Mouse (Mus musculus) hindbrain, postnatal 0 days (tissue): ENCODE results near the gene C1qtnf7. TPM values are rescaled to one million over a fixed set of nuclear protein-coding genes. Genes with fewer than 3 reads are reported as not detected.

Experiments
- ATAC-seq: fragments of 200-750 bp; cut with Nextera tagmentation; 2 replicates; pipeline ENCODE4 v1.8.0; 2017; ENCODE audit warnings: mild to moderate bottlenecking, moderate TSS enrichment, moderate library complexity
- DNase-seq: peaks from one replicate; pipeline ENCODE4 v3.0.0-alpha.2; 2015; ENCODE audit warnings: low spot score
- H3K27ac ChIP-seq: fragments of 300-500 bp; sonication (generic); 2 replicates; pipeline ENCODE4 v1.5.1; 2014; ENCODE audit warnings: mild to moderate bottlenecking
- H3K27me3 ChIP-seq: fragments of 300-500 bp; sonication (generic); 2 replicates; pipeline ENCODE4 v1.6.1; 2014; ENCODE audit warnings: low read length, mixed read lengths; ENCODE audit not compliant: insufficient read depth
- H3K36me3 ChIP-seq: fragments of 300-500 bp; sonication (generic); 2 replicates; pipeline ENCODE4 v1.6.1; 2014; ENCODE audit warnings: low read length, mixed read lengths; ENCODE audit not compliant: insufficient read depth
- H3K4me1 ChIP-seq: fragments of 300-500 bp; sonication (generic); 2 replicates; pipeline ENCODE4 v1.6.1; 2014; ENCODE audit warnings: antibody characterized with exemption, low read length, mixed read lengths; ENCODE audit not compliant: insufficient read depth
- H3K4me2 ChIP-seq: fragments of 300-500 bp; sonication (generic); 2 replicates; pipeline ENCODE4 v1.6.1; 2014; ENCODE audit warnings: low read depth, mild to moderate bottlenecking, low read length, moderate library complexity, mixed read lengths
- H3K4me3 ChIP-seq: fragments of 300-500 bp; sonication (generic); 2 replicates; pipeline ENCODE4 v1.5.1; 2014; ENCODE audit warnings: low read length
- H3K9ac ChIP-seq: fragments of 300-500 bp; sonication (generic); replicated peaks from 2 replicates; pipeline ENCODE4 v1.6.1; 2014; ENCODE audit warnings: mild to moderate bottlenecking, low read length, moderate library complexity, mixed read lengths
- H3K9me3 ChIP-seq: fragments of 300-500 bp; sonication (generic); 2 replicates; pipeline ENCODE4 v1.6.1; 2016; ENCODE audit warnings: low read length, mixed read lengths
- CTCF ChIP-seq: IDR thresholded peaks from 2 replicates; pipeline ENCODE4 v1.5.1; 2016; ENCODE audit warnings: antibody characterized with exemption, control low read depth, low read depth
- WGBS: fragments of 180-500 bp; shearing (Covaris S2); extraction: QIAGEN DNeasy Blood & Tissue Kit; methylation state at CpG from one replicate; pipeline ENCODE4 v1.1.7; 2014; 5-methylcytosine and 5-hydroxymethylcytosine counted together
- polyA plus RNA-seq: library from polyadenylated mRNA; unstranded; fragments of >200 nt; fragmentation: Nextera tagmentation; extraction: Ambion mirVana; gene quantifications from 2 replicates; pipeline ENCODE4 v1.2.1, GENCODE M21; 2015
- total RNA-seq: library from RNA; depleted of rRNA; stranded (reverse); fragments of >200 nt; gene quantifications from 2 replicates; pipeline ENCODE4 v1.2.3, GENCODE M21; 2014; rRNA removed

Gene C1qtnf7
- total RNA-seq (0.52 and 0.72 TPM in 2 replicates), polyA plus RNA-seq (1.3 and 1.7 TPM in 2 replicates)

- Histone ChIP-seq H3K4me1 (no peaks in the 10 kb centered on the region), H3K4me2 (peak within 1 kb of the TSS; percentile 8; the same call in 1 of the 2 replicates), H3K27ac (no peak within 1 kb of the TSS), H3K9ac (no peak within 1 kb of the TSS), H3K27me3 (no peaks in the 10 kb centered on the region), H3K9me3 (no peaks in the 10 kb centered on the region), H3K36me3 (no peaks in the 10 kb centered on the region), H3K4me3 (no peak within 1 kb of the TSS)
- ATAC-seq (no peak), DNase-seq (no peak)
- TF ChIP-seq CTCF, result no peak
- WGBS, result 76% methylated on average over 15 of the region's 15 CpGs
Measured at GRCm38 (mm10) chr5:43515401-43515976, at the start of gene C1qtnf7. Gene C1qtnf7 (plus strand): TSS chr5:43515538.

- no peak overlapping the region for H3K9ac ChIP-seq
- TF ChIP-seq CTCF, result no peak
- H3K4me3 ChIP-seq, result no peak overlapping the region
- no peak overlapping the region for H3K4me2 ChIP-seq
- H3K27me3 ChIP-seq, result no peaks in the 10 kb centered on the region
- WGBS, result 89% methylated on average over 2 of the region's 2 CpGs
- no peaks in the 10 kb centered on the region for H3K36me3 ChIP-seq
- no peaks in the 10 kb centered on the region for H3K4me1 ChIP-seq
- H3K27ac ChIP-seq, result no peak overlapping the region
- ATAC-seq, result no peak
- no peak for DNase-seq
- H3K9me3 ChIP-seq, result no peaks in the 10 kb centered on the region
Measured at GRCm38 (mm10) chr5:43466762-43467161, 48.6 kb upstream of the C1qtnf7 start.

GRCm38 (mm10) chr5:43467214-43467613 is 48.1 kb upstream of the C1qtnf7 start:
- DNase-seq (no peak), ATAC-seq (no peak)
- Histone ChIP-seq H3K4me3 (no peak overlapping the region), H3K9me3 (no peaks in the 10 kb centered on the region), H3K4me2 (no peak overlapping the region), H3K27me3 (no peaks in the 10 kb centered on the region), H3K27ac (no peak overlapping the region), H3K4me1 (no peaks in the 10 kb centered on the region), H3K36me3 (no peaks in the 10 kb centered on the region), H3K9ac (no peak overlapping the region)
- 75% methylated on average over 3 of the region's 3 CpGs for WGBS
- TF ChIP-seq CTCF, result no peak

- no peak overlapping the region for H3K4me2 ChIP-seq
- ATAC-seq (no peak), DNase-seq (no peak)
- H3K4me3 ChIP-seq, result no peak overlapping the region
- WGBS, result 80% methylated on average over 10 of the region's 10 CpGs
- H3K27ac ChIP-seq, result no peak overlapping the region
- H3K4me1 ChIP-seq, result no peaks in the 10 kb centered on the region
- no peaks in the 10 kb centered on the region for H3K9me3 ChIP-seq
- H3K36me3 ChIP-seq, result no peaks in the 10 kb centered on the region
- H3K9ac ChIP-seq, result no peak overlapping the region
- no peaks in the 10 kb centered on the region for H3K27me3 ChIP-seq
- no peak for TF ChIP-seq CTCF
Measured at GRCm38 (mm10) chr5:43468937-43469336, 46.4 kb upstream of the C1qtnf7 start.

- Histone ChIP-seq H3K4me3 (no peak overlapping the region), H3K9ac (no peak overlapping the region), H3K9me3 (no peaks in the 10 kb centered on the region), H3K36me3 (no peaks in the 10 kb centered on the region), H3K4me1 (no peaks in the 10 kb centered on the region), H3K27me3 (no peaks in the 10 kb centered on the region), H3K4me2 (no peak overlapping the region), H3K27ac (no peak overlapping the region)
- DNase-seq (no peak), ATAC-seq (no peak)
- 76% methylated on average over 5 of the region's 5 CpGs for WGBS
- TF ChIP-seq CTCF, result no peak
Measured at GRCm38 (mm10) chr5:43477953-43478352, 37.4 kb upstream of the C1qtnf7 start.

GRCm38 (mm10) chr5:43480046-43480445 is 35.3 kb upstream of the C1qtnf7 start:
- Histone ChIP-seq H3K27me3 (no peaks in the 10 kb centered on the region), H3K4me2 (no peak overlapping the region), H3K4me1 (no peaks in the 10 kb centered on the region), H3K4me3 (no peak overlapping the region), H3K9ac (no peak overlapping the region), H3K36me3 (no peaks in the 10 kb centered on the region), H3K27ac (no peak overlapping the region), H3K9me3 (no peaks in the 10 kb centered on the region)
- TF ChIP-seq CTCF, result no peak
- ATAC-seq (no peak), DNase-seq (no peak)
- 59% methylated on average over 3 of the region's 3 CpGs for WGBS

- H3K9ac ChIP-seq, result no peak overlapping the region
- no peaks in the 10 kb centered on the region for H3K27me3 ChIP-seq
- H3K4me1 ChIP-seq, result no peaks in the 10 kb centered on the region
- DNase-seq (no peak), ATAC-seq (no peak)
- no peak for TF ChIP-seq CTCF
- no peaks in the 10 kb centered on the region for H3K36me3 ChIP-seq
- no peaks in the 10 kb centered on the region for H3K9me3 ChIP-seq
- H3K4me3 ChIP-seq, result no peak overlapping the region
- no peak overlapping the region for H3K27ac ChIP-seq
- WGBS, result 79% methylated on average over 2 of the region's 2 CpGs
- no peak overlapping the region for H3K4me2 ChIP-seq
Measured at GRCm38 (mm10) chr5:43480786-43481185, 34.6 kb upstream of the C1qtnf7 start.
